Comparison of ENCODE assay signal across 16 mouse cellular contexts in the genomic region with DNA sequence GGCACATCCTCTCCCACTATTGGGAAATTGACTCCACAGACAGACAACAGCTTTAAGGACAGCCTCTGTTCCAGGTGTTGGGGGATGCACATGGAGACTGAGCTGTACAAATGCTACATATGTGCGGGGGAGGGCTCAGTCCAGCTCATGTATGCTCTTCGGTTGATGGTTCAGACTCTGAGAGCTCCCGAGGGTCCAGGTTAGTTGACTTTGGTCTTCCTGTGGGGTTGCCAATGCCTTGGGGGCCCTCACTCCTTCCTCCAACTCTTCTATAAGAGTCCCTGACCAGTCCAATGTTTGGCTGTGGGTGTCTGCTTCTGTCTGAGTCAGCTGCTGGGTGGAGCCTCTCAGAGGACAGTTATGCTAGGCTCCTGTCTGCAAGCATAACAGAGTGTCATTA. TPM values are rescaled to one million over a fixed set of nuclear protein-coding genes. Genes with fewer than 3 reads are reported as not detected.
"Had no signal": no experiment of that assay in that cellular context is flagged by ENCODE, and none has a peak within 500 bp of the region (broad histone marks: within the 10 kb centered on the region; RNA-seq: fewer than 3 reads in every experiment).

No protein-coding gene starts in this region.

- H3K4me3 ChIP-seq: neural tube, embryonic 15.5 days; stomach, embryonic 15.5 days had no signal

- DNase-seq: retina, postnatal 1 day; right cerebral cortex, adult 18-20 months; right cerebral cortex, postnatal 14 days; right cerebral cortex, postnatal 25 days; right cerebral cortex, postnatal 4 days; spleen, adult 18-20 months; thymus, adult 18-20 months; thymus, adult 2 months; thymus, postnatal 14 days; thymus, postnatal 25 days; thymus, postnatal 36 days; thymus, postnatal 4 days had no signal

- H3K36me3 ChIP-seq: neural tube, embryonic 15.5 days; stomach, embryonic 15.5 days had no signal

- H3K9me3 ChIP-seq: neural tube, embryonic 15.5 days; stomach, embryonic 15.5 days had no signal

RNA-seq across cellular contexts. Expression of a gene that starts 29.8 kb away (rescaled TPM):
- total RNA-seq: neutrophil, adult 5-6 weeks had no signal
- polyA plus RNA-seq: urinary bladder, adult 2 months had no signal
